Mouse (Mus musculus): ENCODE results near the gene Twf1.
A peak's percentile ranks its signal among the peaks of the same experiment; 100 is the strongest.

Twf1 gene

DNA sequence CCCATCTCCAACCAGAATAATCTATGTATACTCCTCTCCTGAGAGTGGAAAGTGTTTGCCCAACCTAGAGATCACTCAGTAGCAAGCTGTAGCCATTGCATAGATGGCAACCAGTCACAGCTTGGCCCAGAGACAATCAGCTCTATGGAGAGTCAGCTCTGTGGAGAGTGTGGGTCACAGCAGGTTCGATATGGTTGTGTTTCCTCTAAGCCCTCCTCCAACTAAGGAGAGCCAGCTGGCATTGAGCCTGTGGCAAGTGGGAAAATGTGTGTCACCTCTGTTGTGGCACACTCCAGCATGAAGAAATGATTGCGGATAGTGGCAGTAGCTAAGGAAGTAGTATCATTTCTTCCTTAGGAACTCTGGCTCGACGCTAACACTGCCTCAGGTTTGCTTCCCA lies 18.2 kb downstream of the Twf1 start:
- no peak for DNase-seq

DNA sequence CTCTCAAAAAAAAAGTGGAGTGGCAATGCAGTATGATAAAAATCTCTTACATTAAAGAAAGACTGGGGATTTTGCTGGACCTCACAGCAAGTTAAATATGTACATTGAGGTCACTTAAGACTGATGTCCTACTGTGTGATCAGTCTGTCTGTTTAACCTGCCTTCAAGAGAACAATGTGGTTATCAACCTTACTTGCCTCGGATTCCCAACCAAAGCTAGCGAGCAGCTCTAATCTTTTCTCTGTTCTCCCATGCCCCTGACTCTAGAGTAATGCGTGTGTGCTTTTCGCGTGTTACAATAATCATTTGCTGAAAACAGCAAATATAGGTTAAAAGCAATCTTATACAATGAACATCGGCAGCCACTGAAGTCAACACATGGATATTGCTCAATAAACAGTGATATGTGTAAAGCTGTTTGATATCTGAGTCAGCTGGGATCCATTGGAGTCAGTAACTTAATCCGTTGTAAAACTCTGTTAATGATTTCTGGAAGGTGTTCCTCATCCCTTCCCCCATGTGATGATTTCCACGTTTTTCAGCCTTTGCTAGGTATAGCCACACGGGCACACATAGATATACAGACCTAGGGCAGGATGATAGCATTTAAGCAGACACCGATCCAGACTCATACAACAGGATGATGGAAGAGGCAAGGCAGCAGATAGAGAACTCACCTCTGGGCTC lies 21.1 kb downstream of the Twf1 start:
- DNase-seq, result no peak

- DNase-seq, result no peak
Observed at GRCm38 (mm10) chr15:94565854-94566253, 23.8 kb downstream of the Twf1 start.

- no peak for DNase-seq
Observed at GRCm38 (mm10) chr15:94564909-94565308, 24.8 kb downstream of the Twf1 start.

DNA sequence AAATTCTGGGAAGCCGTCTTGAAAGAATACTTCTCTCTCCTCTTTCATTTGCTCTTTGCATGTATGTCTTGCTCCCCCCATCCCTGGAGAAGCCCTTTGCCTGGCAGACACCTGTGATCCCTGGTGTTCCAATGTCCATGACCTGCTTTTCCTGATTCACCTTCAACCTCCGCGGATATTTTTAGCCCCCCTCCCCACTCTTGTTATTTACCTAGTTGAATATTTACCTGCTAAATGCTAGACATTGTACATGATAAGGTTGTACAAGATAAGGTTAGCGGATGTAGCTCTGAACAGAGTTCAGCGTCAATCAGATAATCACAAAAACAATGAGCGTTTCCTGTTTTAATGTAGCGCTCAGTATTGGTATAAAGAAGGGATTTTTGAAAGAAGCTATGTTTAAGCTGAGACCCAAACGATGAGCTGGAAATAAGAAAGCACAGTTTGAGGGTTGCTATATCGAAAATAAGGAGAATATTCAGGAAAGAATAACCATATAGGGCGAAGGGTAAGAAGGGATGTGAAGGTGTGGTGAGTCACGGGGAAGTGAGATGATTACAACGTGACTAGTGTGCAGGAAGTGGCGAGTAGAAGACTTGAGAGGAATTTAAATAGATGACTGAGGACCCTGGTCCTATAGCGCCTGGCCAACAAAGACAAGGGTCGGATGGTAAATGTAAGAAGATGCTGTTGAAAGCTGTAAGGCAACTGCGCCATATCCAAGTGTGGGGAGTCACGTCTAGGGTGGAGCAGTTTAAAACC lies 30.6 kb downstream of the Twf1 start:
- no peak for DNase-seq

- DNase-seq, result peak; percentile 93
Observed at GRCm38 (mm10) chr15:94557442-94557841, 32.2 kb downstream of the Twf1 start.

GRCm38 (mm10) chr15:94553536-94553935 lies 36.2 kb downstream of the Twf1 start:
- no peak for DNase-seq

DNA sequence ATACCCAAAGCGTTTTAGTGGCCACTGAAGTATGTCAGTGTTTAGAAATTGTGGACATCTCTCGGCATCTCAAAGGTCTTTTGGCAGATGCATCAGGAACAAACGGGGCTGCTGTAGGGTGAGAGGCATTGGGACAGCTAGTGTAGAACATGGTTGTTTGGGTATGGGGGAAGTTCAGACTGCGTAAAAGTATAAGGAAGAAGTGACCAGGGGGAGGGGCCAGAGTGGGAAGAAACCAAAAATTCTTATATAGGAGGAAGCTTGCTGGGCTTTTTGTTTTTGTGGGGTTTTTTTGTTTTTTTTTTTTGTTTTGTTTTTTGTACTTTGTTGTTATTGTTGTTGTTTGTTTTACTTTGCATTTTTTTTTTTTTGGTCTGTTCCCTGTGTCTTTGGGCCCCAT lies 44.8 kb downstream of the Twf1 start:
- no peak for DNase-seq

GRCm38 (mm10) chr15:94544052-94544636 lies 45.5 kb downstream of the Twf1 start:
- DNase-seq, result no peak

GRCm38 (mm10) chr15:94543409-94544051 lies 46.2 kb downstream of the Twf1 start, which contains the start of the genes Pus7l and Irak4:
Gene Pus7l, minus strand, starts transcription at chr15:94543547.
Gene Irak4, plus strand, starts transcription at chr15:94543643.
- DNase-seq, result peak; percentile 95

GRCm38 (mm10) chr15:94542567-94543408 lies 46.9 kb downstream of the Twf1 start:
- DNase-seq, result no peak

DNA sequence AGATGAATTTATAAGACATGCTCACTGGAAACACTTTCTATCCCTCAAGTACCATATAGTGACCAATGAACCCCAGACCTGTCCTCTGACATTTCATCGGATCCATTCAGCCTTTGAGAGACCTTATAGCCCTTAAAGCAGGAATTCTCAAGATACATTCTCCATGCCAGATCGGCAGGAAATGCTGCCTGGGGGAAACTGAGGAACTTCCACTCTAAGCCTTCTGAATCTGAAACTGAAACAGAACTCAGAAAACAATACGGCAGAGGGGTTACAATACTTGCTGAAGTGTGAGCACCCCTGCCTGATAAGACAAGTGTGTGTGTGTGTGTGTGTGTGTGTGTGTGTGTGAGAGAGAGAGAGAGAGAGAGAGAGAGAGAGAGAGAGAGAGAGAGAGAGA lies 50.4 kb downstream of the Twf1 start:
- no peak for DNase-seq

DNA sequence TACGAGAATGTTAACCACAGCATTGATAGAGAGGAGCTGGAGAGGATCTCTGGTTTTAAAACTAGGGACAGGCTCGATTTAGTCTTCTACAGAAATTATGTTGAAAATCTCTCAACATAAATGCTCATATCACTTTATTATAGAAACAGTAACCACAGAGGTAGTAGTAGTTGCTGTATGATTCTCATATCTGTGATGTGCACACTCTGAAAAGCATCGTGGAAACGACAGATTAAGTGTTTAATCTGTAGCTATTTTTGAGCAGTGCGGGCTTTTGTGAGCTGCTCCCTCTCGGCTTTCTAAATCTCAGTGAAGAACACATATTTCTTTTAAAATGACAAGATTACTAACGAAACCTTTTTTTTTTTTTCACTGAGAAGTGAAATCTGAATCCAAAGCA lies 54.2 kb downstream of the Twf1 start:
- no peak for DNase-seq

- no peak for DNase-seq
Observed at GRCm38 (mm10) chr15:94532956-94533355, 56.7 kb downstream of the Twf1 start.

GRCm38 (mm10) chr15:94532306-94532705 lies 57.4 kb downstream of the Twf1 start:
- no peak for DNase-seq

DNA sequence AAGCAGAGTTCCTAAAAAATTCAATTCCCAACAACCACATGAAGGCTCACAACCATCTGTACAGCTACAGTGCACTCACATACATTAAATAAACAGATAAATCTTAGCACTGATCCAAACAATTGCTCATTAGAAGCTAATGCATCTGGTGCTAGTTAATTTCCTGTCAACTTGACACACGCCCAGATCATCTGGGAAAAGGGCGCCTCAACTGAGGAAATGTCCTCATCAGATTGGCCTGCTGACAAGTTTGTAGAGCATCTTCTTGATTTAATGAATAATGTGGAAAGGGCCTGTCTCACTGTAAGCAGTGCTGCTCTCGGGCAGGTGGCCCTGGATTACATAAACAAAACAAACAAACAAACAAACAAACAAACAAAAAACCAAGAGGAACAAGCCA lies 59.2 kb downstream of the Twf1 start:
- DNase-seq, result no peak

Data from kidney, postnatal 10 days (tissue).